Mouse (Mus musculus): ENCODE results near the gene Cdh16. TPM values are rescaled to one million over a fixed set of nuclear protein-coding genes. Genes with fewer than 3 reads are reported as not detected.

The Cdh16 gene
- polyA plus RNA-seq, 1 experiment from 2014 or later, result not detected

DNA sequence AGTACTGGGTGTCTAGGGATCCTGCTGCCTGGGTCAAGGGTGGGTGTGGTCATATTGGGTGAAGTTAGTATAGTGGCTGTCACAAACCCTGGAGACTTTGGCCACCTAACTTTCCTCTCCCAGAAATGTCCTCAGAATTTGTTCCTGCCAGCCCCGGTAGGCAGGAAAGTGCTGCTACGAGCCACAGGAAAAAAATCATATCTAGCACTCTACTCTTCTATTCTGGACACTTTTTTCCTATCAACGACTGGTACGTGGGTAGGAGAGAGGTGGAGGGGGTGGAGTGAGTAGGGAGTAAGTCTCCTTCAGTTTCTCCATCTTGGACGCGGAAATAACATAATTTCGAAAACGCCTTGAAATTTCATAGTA is 5.9 kb upstream of the Cdh16 start:
- no peak for ATAC-seq (replicated peaks; ENCODE audit: insufficient number of reproducible peaks, low FRiP score, low TSS enrichment, low read depth)
- H3K9ac ChIP-seq (replicated peaks; ENCODE audit: low read length), result no peak overlapping the region
- no peak for DNase-seq (ENCODE audit: low spot score)
- no peak overlapping the region for H3K4me3 ChIP-seq (ENCODE audit: low read depth, low read length)
- no peaks in the 10 kb centered on the region; the same call in 1 of the 2 replicates for H3K4me1 ChIP-seq (ENCODE audit: control insufficient read depth, insufficient read depth, low read length)
- H3K4me2 ChIP-seq (ENCODE audit: low read depth, low read length), result no peak overlapping the region; the same call in 1 of the 2 replicates
- peaks cover 14% of the 10 kb centered on the region for H3K27me3 ChIP-seq (ENCODE audit: control insufficient read depth, insufficient read depth, low read length)
- no peaks in the 10 kb centered on the region for H3K9me3 ChIP-seq (replicated peaks; ENCODE audit: control insufficient read depth, low read length)
- 38% methylated on average over 8 of the region's 8 CpGs for WGBS
- H3K36me3 ChIP-seq (replicated peaks; ENCODE audit: control insufficient read depth, insufficient read depth, low read depth, low read length), result no peaks in the 10 kb centered on the region
- H3K27ac ChIP-seq (replicated peaks; ENCODE audit: low read depth, low read length), result no peak overlapping the region

GRCm38 (mm10) chr8:104629306-104630110 is 5.3 kb upstream of the Cdh16 start:
- H3K27me3 ChIP-seq (ENCODE audit: control insufficient read depth, insufficient read depth, low read length), result peaks cover 14% of the 10 kb centered on the region
- H3K9me3 ChIP-seq (replicated peaks; ENCODE audit: control insufficient read depth, low read length), result no peaks in the 10 kb centered on the region
- DNase-seq (ENCODE audit: low spot score), result no peak
- no peak overlapping the region for H3K4me2 ChIP-seq (ENCODE audit: low read depth, low read length)
- no peaks in the 10 kb centered on the region; the same call in 1 of the 2 replicates for H3K4me1 ChIP-seq (ENCODE audit: control insufficient read depth, insufficient read depth, low read length)
- no peaks in the 10 kb centered on the region for H3K36me3 ChIP-seq (replicated peaks; ENCODE audit: control insufficient read depth, insufficient read depth, low read depth, low read length)
- no peak overlapping the region for H3K4me3 ChIP-seq (ENCODE audit: low read depth, low read length)
- no peak overlapping the region for H3K9ac ChIP-seq (replicated peaks; ENCODE audit: low read length)
- 80% methylated on average over 22 of the region's 22 CpGs for WGBS
- no peak for ATAC-seq (replicated peaks; ENCODE audit: insufficient number of reproducible peaks, low FRiP score, low TSS enrichment, low read depth)
- no peak overlapping the region for H3K27ac ChIP-seq (replicated peaks; ENCODE audit: low read depth, low read length)

GRCm38 (mm10) chr8:104628402-104628801 is 4.2 kb upstream of the Cdh16 start:
- Histone ChIP-seq H3K9me3 (replicated peaks; ENCODE audit: control insufficient read depth, low read length) (no peaks in the 10 kb centered on the region), H3K27me3 (ENCODE audit: control insufficient read depth, insufficient read depth, low read length) (peaks cover 14% of the 10 kb centered on the region), H3K4me3 (ENCODE audit: low read depth, low read length) (no peak overlapping the region), H3K9ac (replicated peaks; ENCODE audit: low read length) (no peak overlapping the region), H3K27ac (replicated peaks; ENCODE audit: low read depth, low read length) (no peak overlapping the region), H3K36me3 (replicated peaks; ENCODE audit: control insufficient read depth, insufficient read depth, low read depth, low read length) (no peaks in the 10 kb centered on the region), H3K4me2 (ENCODE audit: low read depth, low read length) (no peak overlapping the region), H3K4me1 (ENCODE audit: control insufficient read depth, insufficient read depth, low read length) (no peaks in the 10 kb centered on the region; the same call in 1 of the 2 replicates)
- 94% methylated on average over 21 of the region's 21 CpGs for WGBS
- ATAC-seq (replicated peaks; ENCODE audit: insufficient number of reproducible peaks, low FRiP score, low TSS enrichment, low read depth), result no peak
- DNase-seq (ENCODE audit: low spot score), result no peak

GRCm38 (mm10) chr8:104627065-104627740 is 3.0 kb upstream of the Cdh16 start:
- Histone ChIP-seq H3K4me3 (ENCODE audit: low read depth, low read length) (no peak overlapping the region), H3K4me1 (ENCODE audit: control insufficient read depth, insufficient read depth, low read length) (no peaks in the 10 kb centered on the region; the same call in 1 of the 2 replicates), H3K4me2 (ENCODE audit: low read depth, low read length) (no peak overlapping the region), H3K9ac (replicated peaks; ENCODE audit: low read length) (no peak overlapping the region), H3K36me3 (replicated peaks; ENCODE audit: control insufficient read depth, insufficient read depth, low read depth, low read length) (no peaks in the 10 kb centered on the region), H3K27ac (replicated peaks; ENCODE audit: low read depth, low read length) (no peak overlapping the region), H3K9me3 (replicated peaks; ENCODE audit: control insufficient read depth, low read length) (no peaks in the 10 kb centered on the region), H3K27me3 (ENCODE audit: control insufficient read depth, insufficient read depth, low read length) (peaks cover 14% of the 10 kb centered on the region)
- no peak for ATAC-seq (replicated peaks; ENCODE audit: insufficient number of reproducible peaks, low FRiP score, low TSS enrichment, low read depth)
- 77% methylated on average over 3 of the region's 4 CpGs for WGBS
- DNase-seq (ENCODE audit: low spot score), result no peak

GRCm38 (mm10) chr8:104620765-104621164 is 3.4 kb downstream of the Cdh16 start:
- Histone ChIP-seq H3K4me1 (ENCODE audit: control insufficient read depth, insufficient read depth, low read length) (no peaks in the 10 kb centered on the region), H3K36me3 (replicated peaks; ENCODE audit: control insufficient read depth, insufficient read depth, low read depth, low read length) (no peaks in the 10 kb centered on the region), H3K9ac (replicated peaks; ENCODE audit: low read length) (no peak overlapping the region), H3K9me3 (replicated peaks; ENCODE audit: control insufficient read depth, low read length) (no peaks in the 10 kb centered on the region), H3K4me2 (ENCODE audit: low read depth, low read length) (no peak overlapping the region), H3K4me3 (ENCODE audit: low read depth, low read length) (no peak overlapping the region), H3K27me3 (ENCODE audit: control insufficient read depth, insufficient read depth, low read length) (no peaks in the 10 kb centered on the region), H3K27ac (replicated peaks; ENCODE audit: low read depth, low read length) (no peak overlapping the region)
- ATAC-seq (replicated peaks; ENCODE audit: insufficient number of reproducible peaks, low FRiP score, low TSS enrichment, low read depth) (no peak), DNase-seq (ENCODE audit: low spot score) (no peak)
- WGBS, result 75% methylated on average over 5 of the region's 5 CpGs

GRCm38 (mm10) chr8:104613119-104613518 is 11.1 kb downstream of the Cdh16 start:
- ATAC-seq (replicated peaks; ENCODE audit: insufficient number of reproducible peaks, low FRiP score, low TSS enrichment, low read depth), result no peak
- no peak overlapping the region for H3K4me3 ChIP-seq (ENCODE audit: low read depth, low read length)
- no peaks in the 10 kb centered on the region for H3K9me3 ChIP-seq (replicated peaks; ENCODE audit: control insufficient read depth, low read length)
- H3K4me1 ChIP-seq (ENCODE audit: control insufficient read depth, insufficient read depth, low read length), result no peaks in the 10 kb centered on the region
- H3K4me2 ChIP-seq (ENCODE audit: low read depth, low read length), result no peak overlapping the region
- no peak overlapping the region for H3K9ac ChIP-seq (replicated peaks; ENCODE audit: low read length)
- H3K27ac ChIP-seq (replicated peaks; ENCODE audit: low read depth, low read length), result no peak overlapping the region
- no peaks in the 10 kb centered on the region; the same call in 1 of the 2 replicates for H3K27me3 ChIP-seq (ENCODE audit: control insufficient read depth, insufficient read depth, low read length)
- no peaks in the 10 kb centered on the region for H3K36me3 ChIP-seq (replicated peaks; ENCODE audit: control insufficient read depth, insufficient read depth, low read depth, low read length)
- 80% methylated on average over 4 of the region's 4 CpGs for WGBS
- DNase-seq (ENCODE audit: low spot score), result no peak

DNA sequence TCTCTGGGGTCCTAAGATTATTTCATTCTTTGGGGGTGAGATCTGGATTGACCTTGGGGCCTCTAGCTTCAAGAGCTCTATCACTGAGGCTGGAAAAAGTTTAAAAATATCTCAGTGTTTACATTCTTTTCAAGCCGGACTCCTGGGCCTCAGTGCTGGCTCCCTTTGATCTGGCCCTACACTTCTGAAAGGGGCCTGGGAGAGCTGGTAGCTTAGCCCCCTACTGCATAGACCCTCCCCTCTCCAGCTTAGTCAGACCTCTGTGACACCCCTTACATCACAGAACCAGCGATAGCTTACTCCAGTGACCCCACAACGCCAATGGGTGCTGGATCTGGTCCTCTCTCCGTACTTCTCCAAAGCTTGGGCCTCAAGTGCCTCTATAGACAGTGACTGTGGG is 12.6 kb downstream of the Cdh16 start:
- H3K4me2 ChIP-seq (ENCODE audit: low read depth, low read length), result no peak overlapping the region
- H3K9me3 ChIP-seq (replicated peaks; ENCODE audit: control insufficient read depth, low read length), result no peaks in the 10 kb centered on the region
- H3K27me3 ChIP-seq (ENCODE audit: control insufficient read depth, insufficient read depth, low read length), result no peaks in the 10 kb centered on the region; the same call in 1 of the 2 replicates
- DNase-seq (ENCODE audit: low spot score) (no peak), ATAC-seq (replicated peaks; ENCODE audit: insufficient number of reproducible peaks, low FRiP score, low TSS enrichment, low read depth) (no peak)
- H3K36me3 ChIP-seq (replicated peaks; ENCODE audit: control insufficient read depth, insufficient read depth, low read depth, low read length), result no peaks in the 10 kb centered on the region
- H3K4me1 ChIP-seq (ENCODE audit: control insufficient read depth, insufficient read depth, low read length), result no peaks in the 10 kb centered on the region
- no peak overlapping the region for H3K4me3 ChIP-seq (ENCODE audit: low read depth, low read length)
- whole genome bisulfite sequencing, result 69% methylated on average over 4 of the region's 4 CpGs
- H3K9ac ChIP-seq (replicated peaks; ENCODE audit: low read length), result no peak overlapping the region
- no peak overlapping the region for H3K27ac ChIP-seq (replicated peaks; ENCODE audit: low read depth, low read length)

DNA sequence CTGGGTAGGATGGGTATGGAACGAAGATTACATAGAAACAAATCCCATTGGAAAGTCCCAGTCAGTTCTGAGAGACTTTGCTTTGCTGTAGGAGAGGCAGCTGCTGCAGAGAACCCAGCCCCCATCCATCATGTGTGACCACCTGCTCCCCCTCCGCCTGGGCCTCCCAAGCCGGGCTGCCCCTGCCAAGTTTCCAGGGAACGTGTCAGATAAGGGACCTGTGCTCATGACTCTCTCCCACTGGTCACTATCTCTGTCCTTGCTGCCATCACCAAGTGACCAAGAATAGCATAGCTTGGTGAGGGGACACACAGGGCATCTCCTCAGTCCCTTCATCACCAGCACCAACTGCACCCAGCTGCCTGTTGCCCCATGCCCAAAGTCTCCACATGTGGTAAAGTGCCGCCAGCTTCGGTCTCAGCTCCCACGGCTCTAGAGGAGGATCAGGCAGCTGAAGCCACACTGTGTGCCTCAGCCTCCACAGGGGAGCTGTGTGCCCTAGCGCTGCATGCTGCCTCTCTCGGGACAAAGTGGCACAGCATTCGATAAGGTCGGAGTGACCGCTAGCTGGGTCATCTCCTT is 13.9 kb downstream of the Cdh16 start:
- Histone ChIP-seq H3K4me2 (ENCODE audit: low read depth, low read length) (no peak overlapping the region), H3K9ac (replicated peaks; ENCODE audit: low read length) (no peak overlapping the region), H3K27me3 (ENCODE audit: control insufficient read depth, insufficient read depth, low read length) (no peaks in the 10 kb centered on the region; the same call in 1 of the 2 replicates), H3K9me3 (replicated peaks; ENCODE audit: control insufficient read depth, low read length) (no peaks in the 10 kb centered on the region), H3K4me3 (ENCODE audit: low read depth, low read length) (no peak overlapping the region), H3K27ac (replicated peaks; ENCODE audit: low read depth, low read length) (no peak overlapping the region), H3K36me3 (replicated peaks; ENCODE audit: control insufficient read depth, insufficient read depth, low read depth, low read length) (no peaks in the 10 kb centered on the region), H3K4me1 (ENCODE audit: control insufficient read depth, insufficient read depth, low read length) (no peaks in the 10 kb centered on the region)
- ATAC-seq (replicated peaks; ENCODE audit: insufficient number of reproducible peaks, low FRiP score, low TSS enrichment, low read depth) (no peak), DNase-seq (ENCODE audit: low spot score) (no peak)
- 81% methylated on average over 12 of the region's 12 CpGs for WGBS

Measured in embryonic facial prominence, embryonic 11.5 days (tissue).